Mouse (Mus musculus): ENCODE measurements around the gene Rfxap.
A peak's percentile ranks its signal among the peaks of the same experiment; 100 is the strongest.
"Not testable (repeated sequence)": the region's sequence is repeated elsewhere in the genome, so short reads cannot be mapped to it uniquely, and the experiment has no call there.

Gene Rfxap

GRCm38 (mm10) chr3:54790601-54791000 is 17.0 kb downstream of the Rfxap start:
- peaks cover 7% of the 10 kb centered on the region; the same call in 1 of the 2 replicates for H3K9me3 ChIP-seq (ENCODE audit: low read length)
- no peak for TF ChIP-seq NANOG (IDR thresholded peaks at IDR 0.05; ENCODE audit: borderline replicate concordance, low read length)
- TF ChIP-seq CTCF (conservative IDR thresholded peaks at IDR 0.05; ENCODE audit: low read length), result no peak
- TF ChIP-seq POU5F1 (IDR thresholded peaks at IDR 0.05; ENCODE audit: borderline replicate concordance, low read length), result no peak

DNA sequence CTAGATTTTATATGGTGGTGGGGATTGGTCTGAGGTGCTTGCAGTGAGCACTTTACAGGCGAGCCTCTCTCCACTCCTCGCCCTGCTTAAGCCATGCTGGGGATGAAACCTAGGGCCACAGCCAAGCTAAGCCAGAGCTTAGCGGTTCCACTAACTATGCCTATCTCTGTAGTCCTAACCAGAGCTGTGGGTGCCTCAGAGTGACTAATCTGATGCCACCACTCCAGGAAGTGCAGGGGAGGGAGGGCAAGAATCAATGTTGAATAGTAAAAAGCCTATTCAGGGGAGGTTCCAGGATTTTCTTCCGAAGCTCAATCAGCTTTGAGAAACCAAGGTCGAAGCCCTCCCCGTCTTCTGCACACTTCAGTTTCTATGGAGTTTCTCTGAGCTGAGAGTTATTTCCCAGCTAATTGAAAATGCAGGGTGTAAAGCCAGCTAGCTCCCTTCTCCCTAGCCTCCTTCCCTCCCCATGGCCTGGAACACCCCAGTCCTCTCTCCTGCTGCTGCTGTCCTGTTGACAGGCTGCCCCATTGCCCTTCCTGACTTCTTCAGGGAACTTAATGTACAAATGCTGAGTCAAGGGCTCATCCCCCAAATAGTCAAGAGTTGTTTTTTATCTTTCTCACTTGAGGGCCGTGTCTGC is 31.5 kb downstream of the Rfxap start:
- Histone ChIP-seq H3K36me3 (ENCODE audit: insufficient read depth, low read length) (no peaks in the 10 kb centered on the region), H3K4me1 (replicated peaks; ENCODE audit: low read depth, low read length) (no peaks in the 10 kb centered on the region), H3K9me3 (ENCODE audit: low read length) (no peaks in the 10 kb centered on the region), H3K4me3 (replicated peaks; ENCODE audit: low read length) (no peak overlapping the region), H3K27me3 (ENCODE audit: insufficient read depth, low read length) (peaks cover 17% of the 10 kb centered on the region)
- TF ChIP-seq CTCF (conservative IDR thresholded peaks at IDR 0.05; ENCODE audit: low read length) (no peak), POU5F1 (IDR thresholded peaks at IDR 0.05; ENCODE audit: borderline replicate concordance, low read length) (no peak), NANOG (IDR thresholded peaks at IDR 0.05; ENCODE audit: borderline replicate concordance, low read length) (no peak)

More at GRCm38 (mm10) chr3:54790601-54791000, 17.0 kb downstream of the Rfxap start:
- H3K4me1 ChIP-seq (replicated peaks; ENCODE audit: low read depth, low read length), result no peaks in the 10 kb centered on the region; the same call in 1 of the 2 replicates
- H3K27me3 ChIP-seq (ENCODE audit: insufficient read depth, low read length), result peaks cover 10% of the 10 kb centered on the region
- H3K4me3 ChIP-seq (replicated peaks; ENCODE audit: low read length), result no peak overlapping the region
- no peaks in the 10 kb centered on the region for H3K36me3 ChIP-seq (ENCODE audit: insufficient read depth, low read length)

DNA sequence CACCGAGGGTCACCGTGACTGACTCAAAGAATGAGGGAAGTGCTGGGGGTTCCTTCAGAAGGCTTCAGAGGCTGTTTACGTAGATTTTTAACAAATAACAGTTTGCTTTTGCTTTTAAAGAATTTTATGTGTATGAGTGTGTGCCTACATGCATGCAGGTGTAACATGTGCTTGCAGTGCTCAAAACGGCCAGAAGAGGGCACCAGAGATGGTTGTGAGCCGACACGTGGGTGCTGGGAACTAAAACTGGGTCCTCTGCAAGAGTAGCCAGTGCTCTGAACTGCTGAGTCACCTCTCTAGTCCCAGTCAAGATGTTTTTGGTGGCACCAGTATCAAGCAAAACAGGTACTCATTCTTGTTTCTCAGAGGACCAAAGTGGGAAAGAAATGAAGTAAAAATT is 34.0 kb downstream of the Rfxap start:
- TF ChIP-seq CTCF (conservative IDR thresholded peaks at IDR 0.05; ENCODE audit: low read length) (peak; percentile 55), POU5F1 (IDR thresholded peaks at IDR 0.05; ENCODE audit: borderline replicate concordance, low read length) (no peak), NANOG (IDR thresholded peaks at IDR 0.05; ENCODE audit: borderline replicate concordance, low read length) (no peak)
- H3K9me3 ChIP-seq (ENCODE audit: low read length), result no peaks in the 10 kb centered on the region
- H3K4me1 ChIP-seq (replicated peaks; ENCODE audit: low read depth, low read length), result no peaks in the 10 kb centered on the region
- H3K36me3 ChIP-seq (ENCODE audit: insufficient read depth, low read length), result no peaks in the 10 kb centered on the region
- peaks cover 18% of the 10 kb centered on the region for H3K27me3 ChIP-seq (ENCODE audit: insufficient read depth, low read length)
- no peak overlapping the region for H3K4me3 ChIP-seq (replicated peaks; ENCODE audit: low read length)

GRCm38 (mm10) chr3:54769349-54770275 is 38.0 kb downstream of the Rfxap start:
- Histone ChIP-seq H3K27me3 (ENCODE audit: insufficient read depth, low read length) (peaks cover 9% of the 10 kb centered on the region), H3K4me1 (replicated peaks; ENCODE audit: low read depth, low read length) (peaks cover 8% of the 10 kb centered on the region; the same call in 1 of the 2 replicates), H3K36me3 (ENCODE audit: insufficient read depth, low read length) (no peaks in the 10 kb centered on the region), H3K4me3 (replicated peaks; ENCODE audit: low read length) (no peak overlapping the region), H3K9me3 (ENCODE audit: low read length) (0 out of 2 replicates have a peak, but pooled peaks cover 3% of the 10 kb centered on the region)
- TF ChIP-seq CTCF (conservative IDR thresholded peaks at IDR 0.05; ENCODE audit: low read length) (no peak), POU5F1 (IDR thresholded peaks at IDR 0.05; ENCODE audit: borderline replicate concordance, low read length) (no peak), NANOG (IDR thresholded peaks at IDR 0.05; ENCODE audit: borderline replicate concordance, low read length) (no peak)

GRCm38 (mm10) chr3:54768592-54768991 is 39.0 kb downstream of the Rfxap start:
- H3K27me3 ChIP-seq (ENCODE audit: insufficient read depth, low read length), result peaks cover 17% of the 10 kb centered on the region
- peaks cover 18% of the 10 kb centered on the region for H3K4me1 ChIP-seq (replicated peaks; ENCODE audit: low read depth, low read length)
- TF ChIP-seq NANOG (IDR thresholded peaks at IDR 0.05; ENCODE audit: borderline replicate concordance, low read length) (no peak), CTCF (conservative IDR thresholded peaks at IDR 0.05; ENCODE audit: low read length) (no peak)
- H3K4me3 ChIP-seq (replicated peaks; ENCODE audit: low read length), result no peak overlapping the region
- no peaks in the 10 kb centered on the region for H3K36me3 ChIP-seq (ENCODE audit: insufficient read depth, low read length)
- 0 out of 2 replicates have a peak, but pooled peaks cover 3% of the 10 kb centered on the region for H3K9me3 ChIP-seq (ENCODE audit: low read length)

- Histone ChIP-seq H3K4me3 (replicated peaks; ENCODE audit: low read length) (no peak overlapping the region), H3K4me1 (replicated peaks; ENCODE audit: low read depth, low read length) (peaks cover 19% of the 10 kb centered on the region), H3K9me3 (ENCODE audit: low read length) (peaks cover 7% of the 10 kb centered on the region; the same call in 1 of the 2 replicates), H3K27me3 (ENCODE audit: insufficient read depth, low read length) (peaks cover 13% of the 10 kb centered on the region), H3K36me3 (ENCODE audit: insufficient read depth, low read length) (no peaks in the 10 kb centered on the region)
- TF ChIP-seq NANOG (IDR thresholded peaks at IDR 0.05; ENCODE audit: borderline replicate concordance, low read length), result no peak
- TF ChIP-seq POU5F1 (IDR thresholded peaks at IDR 0.05; ENCODE audit: borderline replicate concordance, low read length), result no peak
- no peak for TF ChIP-seq CTCF (conservative IDR thresholded peaks at IDR 0.05; ENCODE audit: low read length)
Measured at GRCm38 (mm10) chr3:54766811-54767210, 40.8 kb downstream of the Rfxap start.

DNA sequence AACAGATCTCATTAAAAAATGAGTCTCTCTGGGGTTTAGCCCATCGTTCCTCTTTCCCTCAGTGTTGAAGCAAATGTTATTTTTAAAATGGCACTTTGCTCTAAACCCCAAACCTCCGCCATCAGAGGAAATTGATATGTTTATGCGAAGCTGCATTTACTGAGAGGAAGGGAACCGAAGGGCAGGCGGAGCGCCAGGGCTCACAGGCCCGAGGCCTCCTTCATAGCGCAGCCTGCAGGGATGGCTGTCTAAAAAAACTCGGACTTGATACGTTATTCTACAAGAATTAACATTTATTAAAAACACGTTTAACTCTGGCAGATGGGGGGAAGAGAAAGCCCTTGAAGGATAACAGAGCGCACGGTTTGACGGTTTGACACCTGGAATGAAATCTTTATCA is 41.6 kb downstream of the Rfxap start:
- H3K36me3 ChIP-seq (ENCODE audit: insufficient read depth, low read length), result no peaks in the 10 kb centered on the region
- peaks cover 19% of the 10 kb centered on the region for H3K4me1 ChIP-seq (replicated peaks; ENCODE audit: low read depth, low read length)
- TF ChIP-seq CTCF (conservative IDR thresholded peaks at IDR 0.05; ENCODE audit: low read length) (no peak), NANOG (IDR thresholded peaks at IDR 0.05; ENCODE audit: borderline replicate concordance, low read length) (no peak), POU5F1 (IDR thresholded peaks at IDR 0.05; ENCODE audit: borderline replicate concordance, low read length) (no peak)
- peaks cover 7% of the 10 kb centered on the region; the same call in 1 of the 2 replicates for H3K9me3 ChIP-seq (ENCODE audit: low read length)
- no peak overlapping the region for H3K4me3 ChIP-seq (replicated peaks; ENCODE audit: low read length)
- H3K27me3 ChIP-seq (ENCODE audit: insufficient read depth, low read length), result peaks cover 18% of the 10 kb centered on the region

GRCm38 (mm10) chr3:54765521-54765920 is 42.1 kb downstream of the Rfxap start:
- H3K27me3 ChIP-seq (ENCODE audit: insufficient read depth, low read length), result peaks cover 20% of the 10 kb centered on the region
- H3K9me3 ChIP-seq (ENCODE audit: low read length); H3K4me3 ChIP-seq (replicated peaks; ENCODE audit: low read length); H3K36me3 ChIP-seq (ENCODE audit: insufficient read depth, low read length): not testable (repeated sequence)
- H3K4me1 ChIP-seq (replicated peaks; ENCODE audit: low read depth, low read length), result peaks cover 19% of the 10 kb centered on the region
- peak; percentile 55 for TF ChIP-seq CTCF (conservative IDR thresholded peaks at IDR 0.05; ENCODE audit: low read length)
